ENCODE assay signal across 28 mouse cellular contexts in the genomic region with DNA sequence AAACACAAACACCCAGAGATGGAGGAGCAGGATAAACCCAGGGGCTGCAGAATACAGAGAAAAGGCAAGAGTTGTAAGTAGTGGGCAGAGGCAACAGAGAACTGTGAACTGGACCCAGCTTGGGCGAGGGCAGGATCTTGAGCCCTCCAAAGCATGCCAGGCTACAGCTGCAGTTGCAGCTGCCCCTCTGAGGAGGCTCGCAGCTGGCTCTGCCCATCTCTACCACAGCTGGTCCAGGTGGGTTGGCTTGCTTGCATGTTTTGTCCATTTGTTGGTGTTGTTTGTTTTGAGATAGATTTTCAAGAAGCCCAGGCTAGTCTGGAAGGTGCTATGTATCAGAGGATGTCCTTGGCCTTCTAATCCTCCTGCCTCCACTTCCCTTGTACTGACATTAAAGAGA. TPM values are rescaled to one million over a fixed set of nuclear protein-coding genes. Genes with fewer than 3 reads are reported as not detected.
DNase-seq lines count a peak whose midpoint lies in the region; ATAC-seq and TF ChIP-seq lines count a peak whose summit lies in the region.
"Had no signal": no experiment of that assay in that cellular context is flagged by ENCODE, and none has a peak within 500 bp of the region (broad histone marks: within the 10 kb centered on the region; RNA-seq: fewer than 3 reads in every experiment).

No protein-coding gene starts in this region.

- H3K4me2 ChIP-seq in hindbrain, postnatal 0 days (ENCODE audit: low read depth, low read length), result no peak overlapping the region
- no peak overlapping the region for H3K4me2 ChIP-seq in limb, embryonic 13.5 days (replicated peaks)
- H3K4me2 ChIP-seq: embryonic facial prominence, embryonic 15.5 days; heart, embryonic 15.5 days; hindbrain, embryonic 12.5 days; limb, embryonic 12.5 days; liver, embryonic 12.5 days; midbrain, embryonic 15.5 days; stomach, embryonic 15.5 days had no signal

- peaks cover 20% of the 10 kb centered on the region for H3K27me3 ChIP-seq in hindbrain, embryonic 10.5 days (ENCODE audit: insufficient read depth, poor library complexity, severe bottlenecking)
- no peaks in the 10 kb centered on the region for H3K27me3 ChIP-seq in hindbrain, postnatal 0 days (ENCODE audit: insufficient read depth, low read length)
- H3K27me3 ChIP-seq in MEL (ENCODE audit: control insufficient read depth in 1 of 2, insufficient read depth in 2 of 2, low read length in 2 of 2), result no peaks in the 10 kb centered on the region
- H3K27me3 ChIP-seq in limb, embryonic 13.5 days, result no peaks in the 10 kb centered on the region
- H3K27me3 ChIP-seq: embryonic facial prominence, embryonic 15.5 days; limb, embryonic 12.5 days; Patski; stomach, embryonic 15.5 days had no signal

- no peak overlapping the region for H3K9ac ChIP-seq in hindbrain, postnatal 0 days (replicated peaks; ENCODE audit: low read length)
- H3K9ac ChIP-seq in MEL (ENCODE audit: control insufficient read depth, low read depth, low read length, poor library complexity, severe bottlenecking), result peak overlapping the region; percentile 52; the same call in 1 of the 2 replicates
- H3K9ac ChIP-seq in limb, embryonic 13.5 days, result no peak overlapping the region
- H3K9ac ChIP-seq: embryonic facial prominence, embryonic 15.5 days; forebrain, postnatal 0 days; heart, embryonic 15.5 days; hindbrain, embryonic 12.5 days; limb, embryonic 12.5 days; liver, embryonic 12.5 days; liver, postnatal 0 days; midbrain, embryonic 15.5 days; stomach, embryonic 15.5 days had no signal

- H3K79me2 ChIP-seq in MEL (ENCODE audit: control insufficient read depth, insufficient read depth, low read length, poor library complexity), result no peaks in the 10 kb centered on the region

- intact Hi-C loops in left cerebral cortex, postnatal 14 days (cut with DNase I), result no loop called here

- TF ChIP-seq CTCF in hindbrain, postnatal 0 days (IDR thresholded peaks at IDR 0.05; ENCODE audit: low read depth), result no peak
- no peak for TF ChIP-seq CTCF in MEL (IDR thresholded peaks at IDR 0.05 in 2 of 3, conservative IDR thresholded peaks at IDR 0.05 in 1 of 3; ENCODE audit: control insufficient read depth in 1 of 3, insufficient read depth in 1 of 3, low read depth in 2 of 3, low read length in 3 of 3, poor library complexity in 1 of 3, severe bottlenecking in 1 of 3)

- no peak for TF ChIP-seq EP300 in MEL (IDR thresholded peaks at IDR 0.05; ENCODE audit: low read depth in 1 of 2, low read length in 2 of 2)

- peak overlapping the region; percentile 77 for H3K27ac ChIP-seq in hindbrain, embryonic 10.5 days
- H3K27ac ChIP-seq in hindbrain, postnatal 0 days, result no peak overlapping the region
- H3K27ac ChIP-seq in MEL (ENCODE audit: control insufficient read depth, low read depth, low read length), result peak overlapping the region; percentile 44; the same call in 1 of the 2 replicates
- H3K27ac ChIP-seq in limb, embryonic 13.5 days, result peak overlapping the region; percentile 28; the same call in 1 of the 2 replicates
- H3K27ac ChIP-seq: embryonic facial prominence, embryonic 15.5 days; hindbrain, embryonic 12.5 days; kidney, postnatal 0 days; limb, embryonic 12.5 days; liver, embryonic 12.5 days; midbrain, embryonic 15.5 days; stomach, embryonic 15.5 days had no signal

- H3K9me3 ChIP-seq in hindbrain, embryonic 10.5 days, result no peaks in the 10 kb centered on the region
- H3K9me3 ChIP-seq in hindbrain, postnatal 0 days (ENCODE audit: low read length), result no peaks in the 10 kb centered on the region
- H3K9me3 ChIP-seq in MEL (replicated peaks; ENCODE audit: insufficient read depth, low read length), result no peaks in the 10 kb centered on the region
- H3K9me3 ChIP-seq in limb, embryonic 13.5 days, result no peaks in the 10 kb centered on the region
- H3K9me3 ChIP-seq: embryonic facial prominence, embryonic 15.5 days; G1E; heart, embryonic 15.5 days; hindbrain, embryonic 12.5 days; limb, embryonic 12.5 days; liver, embryonic 12.5 days; midbrain, embryonic 15.5 days; stomach, embryonic 15.5 days had no signal

- no peak for DNase-seq in hindbrain, embryonic 10.5 days (ENCODE audit: low spot score)
- no peak for DNase-seq in hindbrain, postnatal 0 days (ENCODE audit: low spot score)
- DNase-seq in A20 (ENCODE audit: low read depth, low spot score) (peak; percentile 15), MEL (ENCODE audit: low read depth, low spot score) (no peak)
- DNase-seq in left cerebral cortex, postnatal 14 days (ENCODE audit: low spot score in 2 of 2), result no peak
- DNase-seq: adrenal gland, postnatal 14 days; cerebellum, adult 11-12 months; cerebellum, adult 9-11 months; forebrain, postnatal 0 days; gastrocnemius, postnatal 10 days; kidney, adult 11 months; layer of hippocampus, adult 9-11 months; liver, postnatal 0 days; lung, postnatal 36 days; right cerebral cortex, postnatal 25 days had no signal

- no peaks in the 10 kb centered on the region for H3K36me3 ChIP-seq in hindbrain, embryonic 10.5 days
- no peaks in the 10 kb centered on the region for H3K36me3 ChIP-seq in hindbrain, postnatal 0 days (ENCODE audit: insufficient read depth, low read length)
- H3K36me3 ChIP-seq in MEL (ENCODE audit: control insufficient read depth in 1 of 2, insufficient read depth in 2 of 2, low read length in 2 of 2), result peaks cover 0 to 21% of the 10 kb centered on the region in 2 experiments; a peak in 2 of 4 replicates
- H3K36me3 ChIP-seq in limb, embryonic 13.5 days, result no peaks in the 10 kb centered on the region
- H3K36me3 ChIP-seq: embryonic facial prominence, embryonic 15.5 days; G1E; heart, embryonic 15.5 days; hindbrain, embryonic 12.5 days; limb, embryonic 12.5 days; liver, embryonic 12.5 days; midbrain, embryonic 15.5 days; stomach, embryonic 15.5 days had no signal

- no peak overlapping the region for H3K4me3 ChIP-seq in hindbrain, embryonic 10.5 days
- no peak overlapping the region for H3K4me3 ChIP-seq in hindbrain, postnatal 0 days (ENCODE audit: low read length)
- H3K4me3 ChIP-seq in MEL (ENCODE audit: control insufficient read depth in 1 of 2, insufficient read depth in 1 of 2, low read depth in 2 of 2, low read length in 2 of 2), result no peak overlapping the region
- H3K4me3 ChIP-seq in limb, embryonic 13.5 days, result no peak overlapping the region
- H3K4me3 ChIP-seq: embryonic facial prominence, embryonic 15.5 days; heart, embryonic 15.5 days; hindbrain, embryonic 12.5 days; limb, embryonic 12.5 days; liver, embryonic 12.5 days; megakaryocyte, embryonic 14.5 days; midbrain, embryonic 15.5 days; stomach, embryonic 15.5 days had no signal

- H3K4me1 ChIP-seq in hindbrain, embryonic 10.5 days (replicated peaks), result peaks cover 53% of the 10 kb centered on the region
- peaks cover 13% of the 10 kb centered on the region; the same call in 1 of the 2 replicates for H3K4me1 ChIP-seq in hindbrain, postnatal 0 days (ENCODE audit: insufficient read depth, low read length)
- H3K4me1 ChIP-seq in MEL (ENCODE audit: control insufficient read depth in 1 of 2, insufficient read depth in 2 of 2, low read length in 2 of 2), result peaks cover 16 to 25% of the 10 kb centered on the region in 2 experiments; a peak in 3 of 4 replicates
- peaks cover 32% of the 10 kb centered on the region for H3K4me1 ChIP-seq in limb, embryonic 13.5 days

- WGBS in hindbrain, embryonic 10.5 days, result 91% methylated on average over 2 of the region's 2 CpGs
- 80% methylated on average over 2 of the region's 2 CpGs for WGBS in hindbrain, postnatal 0 days
- 78% methylated on average over 2 of the region's 2 CpGs for WGBS in limb, embryonic 13.5 days

- no peak for TF ChIP-seq RAD21 in MEL (IDR thresholded peaks at IDR 0.05; ENCODE audit: low read depth, low read length)

- ATAC-seq in hindbrain, postnatal 0 days, result no peak
- ATAC-seq in limb, embryonic 13.5 days (ENCODE audit: low FRiP score, low read depth), result no peak
- no peak for ATAC-seq in megakaryocyte-erythroid progenitor cell, adult 5-6 weeks (replicated peaks; ENCODE audit: low FRiP score, low TSS enrichment, poor library complexity, severe bottlenecking)
- ATAC-seq: forebrain, postnatal 0 days; liver, embryonic 12.5 days; liver, postnatal 0 days; midbrain, embryonic 15.5 days had no signal

- no peak for TF ChIP-seq POLR2A in MEL (IDR thresholded peaks at IDR 0.05; ENCODE audit: control insufficient read depth in 1 of 2, insufficient read depth in 1 of 2, low read depth in 1 of 2, low read length in 2 of 2, poor library complexity in 1 of 2)

TF ChIP-seq in MEL, 35 proteins besides CTCF, POLR2A, EP300 and RAD21:
- TF ChIP-seq ELF1 (IDR thresholded peaks at IDR 0.05; ENCODE audit: low read depth, low read length), result no peak
- TF ChIP-seq MAFK (IDR thresholded peaks at IDR 0.05; ENCODE audit: borderline replicate concordance, low read depth, low read length), result no peak
- TF ChIP-seq TAL1 (IDR thresholded peaks at IDR 0.05; ENCODE audit: low read length), result no peak
- TF ChIP-seq MYC (IDR thresholded peaks at IDR 0.05; ENCODE audit: low read depth, low read length), result no peak
- no peak for TF ChIP-seq ZKSCAN1 (IDR thresholded peaks at IDR 0.05; ENCODE audit: low read depth, low read length)

RNA-seq across cellular contexts. Expression of a gene that starts 56.0 kb away (rescaled TPM):
- 4.9 and 6.0 TPM in 2 replicates for polyA plus RNA-seq in hindbrain, embryonic 10.5 days (2016; fragmentation: Nextera tagmentation; extraction: Ambion mirVana)
- total RNA-seq in hindbrain, postnatal 0 days (2014; rRNA removed), result 42.4 and 53.2 TPM in 2 replicates
- polyA plus RNA-seq in hindbrain, postnatal 0 days (2015; fragmentation: Nextera tagmentation; extraction: Ambion mirVana), result 6.3 and 7.3 TPM in 2 replicates
- total RNA-seq in MEL (2012; rRNA removed), result 12.4 and 16.4 TPM in 2 replicates
- 10 to 100 TPM in 1 of 2 experiments, not detected in 1; 23.1 TPM for polyA plus RNA-seq in MEL (2012; ENCODE audit: insufficient read depth in 1 of 2, insufficient read length in 2 of 2, low read depth in 1 of 2, low replicate concordance in 2 of 2, missing spikeins in 1 of 2)
- polyA plus RNA-seq in limb, embryonic 13.5 days (2015; fragmentation: Nextera tagmentation; extraction: Ambion mirVana), result 7.9 and 8.6 TPM in 2 replicates
- 11.8 and 12.7 TPM in 2 replicates for total RNA-seq in megakaryocyte-erythroid progenitor cell, adult 5-6 weeks (2014; fragmentation: Nextera tagmentation)
- total RNA-seq in megakaryocyte-erythroid progenitor cell, adult 5-6 weeks (2017), result 4.3 and 6.5 TPM in 2 replicates
- total RNA-seq in left cerebral cortex, postnatal 14 days (2021), result 10 to 100 TPM; 53.0 to 60.0 TPM
